Mouse (Mus musculus) megakaryocyte-erythroid progenitor cell, adult 5 weeks (primary cell): ENCODE measurements around the gene Gm21976. TPM values are rescaled to one million over a fixed set of nuclear protein-coding genes. Genes with fewer than 3 reads are reported as not detected.

ENCODE experiments used
- polyA plus RNA-seq: library from polyadenylated mRNA; stranded (reverse); fragments of >175 nt; gene quantifications from 2 replicates; pipeline ENCODE4 v1.2.3, GENCODE M21; 2012

The Gm21976 gene
- polyA plus RNA-seq, result not detected in 2 replicates

GRCm38 (mm10) chr13:98279686-98280085, at the start of gene Gm21976:
Gene Gm21976, plus strand, starts transcription at chr13:98279887.

DNA sequence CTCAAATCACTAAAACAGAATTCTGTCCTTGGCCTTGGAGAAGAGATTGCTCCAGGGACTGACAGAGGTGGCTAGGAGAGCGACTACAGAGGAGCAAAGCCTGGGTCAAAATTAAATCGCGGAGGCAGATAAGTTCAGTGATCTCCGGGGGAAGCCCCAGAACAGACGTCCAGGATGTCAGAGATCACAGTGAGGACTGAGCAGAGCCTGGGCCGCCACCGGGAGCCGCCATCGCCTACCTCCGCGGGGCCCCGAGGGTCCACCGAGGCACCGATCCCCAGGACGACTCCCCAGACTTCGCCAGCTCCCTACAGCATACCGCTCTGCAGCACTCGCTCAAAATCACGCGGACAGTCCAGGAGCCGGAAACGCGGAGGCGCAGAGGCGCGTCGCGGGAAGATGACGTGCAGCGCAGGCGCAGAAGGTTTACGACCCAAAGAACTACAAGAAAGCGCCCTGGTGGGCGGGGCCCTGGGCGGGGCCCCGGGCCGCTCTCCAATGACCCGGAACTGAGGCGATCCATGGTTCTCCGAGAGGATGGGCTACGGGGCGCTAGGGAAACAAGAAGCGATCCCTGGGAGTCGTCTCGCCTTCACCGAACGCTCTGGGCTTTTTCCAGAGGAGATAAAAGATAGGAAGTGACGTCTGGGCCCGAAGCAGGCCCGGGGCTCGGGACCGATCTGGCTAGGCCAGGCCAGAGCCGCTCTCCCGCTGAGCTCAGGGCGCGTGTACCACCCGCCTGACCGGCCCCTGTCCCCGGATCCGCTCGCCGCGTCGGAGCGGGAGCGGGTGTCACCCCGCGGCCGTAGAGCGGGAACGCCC, 16.8 kb upstream of the Gm21976 start, which contains the start of the genes Utp15 and Ankra2:
Gene Utp15 (minus strand): TSS at position 406 of the 822 bp plus-strand sequence.
Gene Ankra2 (plus strand): TSS at position 439 of the 822 bp plus-strand sequence.

DNA sequence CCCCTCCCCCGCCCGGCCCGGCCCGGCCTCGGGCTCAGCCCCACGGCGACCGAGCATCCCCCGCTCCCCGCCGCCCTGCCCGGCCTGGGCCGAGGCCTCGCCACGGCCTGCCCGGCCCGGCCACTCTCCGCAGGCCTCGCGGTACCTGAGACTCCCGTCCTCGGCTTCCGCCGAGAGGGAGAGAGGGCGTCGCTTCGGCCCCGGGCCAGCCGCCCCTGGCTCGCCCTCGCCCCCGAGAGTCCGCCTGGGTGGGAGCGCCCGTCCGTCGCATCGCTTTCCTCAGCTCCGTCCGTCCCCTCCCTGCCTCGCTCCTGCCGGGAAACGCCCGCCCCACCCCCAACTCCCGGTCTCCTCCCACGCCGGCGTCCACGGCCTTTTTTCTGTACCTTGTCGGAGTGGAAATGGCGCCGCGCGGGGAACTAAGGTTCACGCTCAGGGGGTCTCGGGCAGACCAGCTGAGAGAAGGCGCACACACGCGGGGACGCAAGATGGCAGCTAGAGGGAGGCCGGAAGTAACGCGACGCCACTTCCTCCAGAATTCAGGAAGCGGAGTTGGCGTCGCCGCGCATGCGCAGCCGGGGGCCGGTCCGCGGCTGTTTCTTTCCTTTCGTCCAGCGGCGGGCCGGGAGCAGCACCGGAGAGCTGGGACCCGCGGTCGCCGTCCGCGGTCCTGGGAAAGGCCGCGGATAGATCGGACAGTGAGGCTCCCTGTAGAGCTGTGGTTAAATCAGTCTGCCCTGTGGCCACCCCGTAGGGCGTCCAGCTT, 37.0 kb downstream of the Gm21976 start, which contains the start of gene Btf3:
Gene Btf3 (minus strand): TSS at position 527 of the 766 bp plus-strand sequence.

GRCm38 (mm10) chr13:98354090-98354801, 74.6 kb downstream of the Gm21976 start, which contains the start of gene Foxd1:
Gene Foxd1, plus strand, starts transcription at chr13:98354242.

Other genes with a start within 250 kb of the Gm21976 start
- 0.86 and 1.8 TPM in 2 replicates for gene Arhgef28, start 73.4 kb upstream of the Gm21976 start, polyA plus RNA-seq
- 10.4 and 11.6 TPM in 2 replicates for gene Utp15, start 16.8 kb upstream of the Gm21976 start, polyA plus RNA-seq
- 11.1 and 11.9 TPM in 2 replicates for gene Ankra2, start 16.8 kb upstream of the Gm21976 start, polyA plus RNA-seq
- gene Btf3, start 37.1 kb downstream of the Gm21976 start, polyA plus RNA-seq, result 147 TPM in 2 replicates
- 0.03 and 0.04 TPM in 2 replicates for gene Foxd1, start 74.4 kb downstream of the Gm21976 start, polyA plus RNA-seq
- 1.6 and 3.3 TPM in 2 replicates for gene Gm10320, start 212.1 kb downstream of the Gm21976 start, polyA plus RNA-seq